ENCODE assay signal across 7 mouse cellular contexts in genomic region chr16:84495438-84495837, GRCm38 (mm10). TPM values are rescaled to one million over a fixed set of nuclear protein-coding genes. Genes with fewer than 3 reads are reported as not detected.
DNase-seq lines count a peak whose midpoint lies in the region; ATAC-seq and TF ChIP-seq lines count a peak whose summit lies in the region.

No protein-coding gene starts in this region.

- H3K9ac ChIP-seq in lung, postnatal 0 days (replicated peaks; ENCODE audit: low read depth), result no peak overlapping the region
- H3K9ac ChIP-seq in kidney, postnatal 0 days (ENCODE audit: low read depth, low read length), result no peak overlapping the region

- TF ChIP-seq CTCF in lung, postnatal 0 days (IDR thresholded peaks at IDR 0.05), result peak; percentile 65
- peak; percentile 85 for TF ChIP-seq CTCF in kidney, postnatal 0 days (IDR thresholded peaks at IDR 0.05; ENCODE audit: low read depth)

- H3K4me3 ChIP-seq in lung, postnatal 0 days (ENCODE audit: low read depth, low read length), result no peak overlapping the region
- no peak overlapping the region for H3K4me3 ChIP-seq in embryonic facial prominence, embryonic 10.5 days
- no peak overlapping the region for H3K4me3 ChIP-seq in kidney, postnatal 0 days (replicated peaks; ENCODE audit: low read depth, low read length)

- H3K4me2 ChIP-seq in lung, postnatal 0 days (replicated peaks; ENCODE audit: low read depth, low read length), result no peak overlapping the region; the same call in 1 of the 2 replicates
- peak overlapping the region; percentile 38 for H3K4me2 ChIP-seq in kidney, postnatal 0 days (ENCODE audit: low read length)

- no peaks in the 10 kb centered on the region for H3K4me1 ChIP-seq in lung, postnatal 0 days (ENCODE audit: insufficient read depth, low read depth, low read length)
- H3K4me1 ChIP-seq in embryonic facial prominence, embryonic 10.5 days, result no peaks in the 10 kb centered on the region
- no peaks in the 10 kb centered on the region for H3K4me1 ChIP-seq in kidney, postnatal 0 days (replicated peaks; ENCODE audit: insufficient read depth, low read length)

- no peaks in the 10 kb centered on the region for H3K36me3 ChIP-seq in lung, postnatal 0 days (ENCODE audit: insufficient read depth, low read length)
- no peaks in the 10 kb centered on the region for H3K36me3 ChIP-seq in embryonic facial prominence, embryonic 10.5 days (replicated peaks)
- no peaks in the 10 kb centered on the region for H3K36me3 ChIP-seq in kidney, postnatal 0 days (ENCODE audit: insufficient read depth, low read length)

- H3K27me3 ChIP-seq in lung, postnatal 0 days (replicated peaks; ENCODE audit: insufficient read depth, low read length), result no peaks in the 10 kb centered on the region
- H3K27me3 ChIP-seq in embryonic facial prominence, embryonic 10.5 days (replicated peaks; ENCODE audit: low read depth, poor library complexity, severe bottlenecking), result no peaks in the 10 kb centered on the region
- no peaks in the 10 kb centered on the region for H3K27me3 ChIP-seq in kidney, postnatal 0 days (ENCODE audit: insufficient read depth, low read length)

- TF ChIP-seq EP300 in lung, postnatal 0 days (IDR thresholded peaks at IDR 0.05), result no peak

- no peaks in the 10 kb centered on the region for H3K9me3 ChIP-seq in lung, postnatal 0 days (ENCODE audit: low read length)
- no peaks in the 10 kb centered on the region for H3K9me3 ChIP-seq in embryonic facial prominence, embryonic 10.5 days
- H3K9me3 ChIP-seq in kidney, postnatal 0 days (replicated peaks; ENCODE audit: low read length), result no peaks in the 10 kb centered on the region

- H3K27ac ChIP-seq in lung, postnatal 0 days (ENCODE audit: low read length), result no peak overlapping the region
- no peak overlapping the region for H3K27ac ChIP-seq in embryonic facial prominence, embryonic 10.5 days (replicated peaks)
- no peak overlapping the region for H3K27ac ChIP-seq in kidney, postnatal 0 days

- ATAC-seq in lung, postnatal 0 days, result no peak
- ATAC-seq in kidney, postnatal 0 days (replicated peaks; ENCODE audit: low FRiP score, low read depth), result no peak
- ATAC-seq in monocyte, adult 5-6 weeks (replicated peaks; ENCODE audit: insufficient number of reproducible peaks, low FRiP score, low TSS enrichment, poor library complexity, severe bottlenecking), result no peak

- peak; percentile 32 for DNase-seq in lung, postnatal 0 days (ENCODE audit: low spot score)
- DNase-seq in lung, postnatal 36 days, result no peak
- peak; percentile 12 for DNase-seq in embryonic facial prominence, embryonic 10.5 days (ENCODE audit: low spot score)
- peak; percentile 66 for DNase-seq in kidney, postnatal 0 days (ENCODE audit: low spot score)
- DNase-seq in retina, postnatal 1 day, result peak; percentile 53
- no peak for DNase-seq in thymus, postnatal 10 days (ENCODE audit: low spot score in 2 of 2)

- 29% methylated on average over 2 of the region's 2 CpGs for WGBS in lung, postnatal 0 days
- WGBS in embryonic facial prominence, embryonic 10.5 days, result 54% methylated on average over 2 of the region's 2 CpGs
- WGBS in kidney, postnatal 0 days, result 17% methylated on average over 2 of the region's 2 CpGs

RNA-seq across cellular contexts. Expression of gene A730009L09Rik, which starts 19.5 kb away (rescaled TPM):
- not detected in 2 replicates for polyA plus RNA-seq in lung, postnatal 0 days (2015; fragmentation: Nextera tagmentation; extraction: Ambion mirVana)
- not detected in 2 replicates for polyA plus RNA-seq in embryonic facial prominence, embryonic 10.5 days (2016; fragmentation: Nextera tagmentation; extraction: Ambion mirVana)
- not detected in 2 replicates for polyA plus RNA-seq in kidney, postnatal 0 days (2015; fragmentation: Nextera tagmentation; extraction: Ambion mirVana)
- total RNA-seq in monocyte, adult 5-6 weeks (2017), result not detected in 3 replicates

Comparison
In these comparisons a context has a peak if more than half of its experiments do, and no peak if none do; other contexts are left out.
1. DNase-seq: peak in lung, postnatal 0 days (single experiment), embryonic facial prominence, embryonic 10.5 days (single experiment), kidney, postnatal 0 days (single experiment) and retina, postnatal 1 day (single experiment); none in lung, postnatal 36 days (single experiment) and thymus, postnatal 10 days (0 of 2).